Mouse (Mus musculus) retina, embryonic 14.5 days (tissue): Measurements from ENCODE around the gene Myo16.

Experiments
- DNase-seq: peaks from one replicate; pipeline ENCODE4 v3.0.0-alpha.2; 2015; ENCODE audit warnings: low spot score

Myo16 gene

DNA sequence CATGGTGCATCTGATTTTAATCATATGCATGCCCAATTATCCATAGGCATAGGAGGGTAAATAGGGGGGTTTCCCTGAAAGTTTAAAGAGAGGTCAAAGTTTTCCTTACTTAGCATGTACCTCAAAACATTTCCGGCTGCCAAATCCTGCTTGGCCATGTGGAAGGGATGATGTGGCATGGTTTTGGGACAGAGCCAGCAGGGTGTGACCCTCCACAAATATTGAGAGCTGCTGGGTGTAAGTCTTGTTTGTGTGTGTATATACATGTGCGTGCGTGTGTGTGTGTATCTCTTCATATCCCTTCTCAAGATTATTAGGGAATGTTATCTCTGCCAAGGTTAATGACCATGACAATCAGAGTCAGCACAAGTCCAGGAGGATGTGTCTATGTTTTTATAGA, 150.3 kb downstream of the Myo16 start:
- DNase-seq: no peak

DNA sequence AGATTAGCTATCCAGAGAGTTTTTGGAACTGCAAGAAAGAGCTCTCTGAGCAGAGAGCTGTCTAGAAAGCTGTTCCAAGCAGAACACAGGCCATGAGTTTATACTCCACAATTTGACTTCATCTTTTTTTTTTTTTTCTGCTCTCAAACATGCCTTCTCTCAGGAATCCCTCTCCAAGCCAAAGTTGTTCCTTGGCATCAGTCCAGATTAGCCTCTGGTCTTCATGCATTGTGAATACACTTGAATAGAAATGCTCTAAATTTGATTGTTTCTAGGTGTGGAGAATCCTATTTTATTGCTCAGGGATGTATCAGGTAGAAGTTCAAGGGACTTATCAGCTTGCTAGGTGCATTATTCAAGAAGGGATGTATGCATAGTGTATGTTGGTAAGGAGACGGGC, 151.0 kb downstream of the Myo16 start:
- DNase-seq: no peak

DNA sequence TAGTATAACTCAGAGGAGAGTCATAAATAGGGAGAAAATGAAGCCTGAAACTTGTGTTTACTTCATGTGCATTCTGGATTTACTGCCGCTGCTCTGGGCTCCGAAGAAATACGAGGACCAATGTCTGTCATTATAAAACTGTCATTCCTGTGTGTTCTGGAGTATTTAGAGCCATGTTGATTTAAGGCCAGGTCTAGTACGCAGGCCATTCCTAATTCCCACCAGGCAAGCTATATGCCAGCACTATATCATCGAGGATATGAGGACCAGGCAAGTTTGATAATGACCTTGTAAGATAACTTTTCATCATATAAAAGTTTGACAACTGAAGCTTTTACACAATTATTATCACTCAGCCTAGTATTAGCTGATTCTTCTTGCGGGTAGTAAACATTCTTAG, 153.6 kb downstream of the Myo16 start:
- no peak for DNase-seq

DNA sequence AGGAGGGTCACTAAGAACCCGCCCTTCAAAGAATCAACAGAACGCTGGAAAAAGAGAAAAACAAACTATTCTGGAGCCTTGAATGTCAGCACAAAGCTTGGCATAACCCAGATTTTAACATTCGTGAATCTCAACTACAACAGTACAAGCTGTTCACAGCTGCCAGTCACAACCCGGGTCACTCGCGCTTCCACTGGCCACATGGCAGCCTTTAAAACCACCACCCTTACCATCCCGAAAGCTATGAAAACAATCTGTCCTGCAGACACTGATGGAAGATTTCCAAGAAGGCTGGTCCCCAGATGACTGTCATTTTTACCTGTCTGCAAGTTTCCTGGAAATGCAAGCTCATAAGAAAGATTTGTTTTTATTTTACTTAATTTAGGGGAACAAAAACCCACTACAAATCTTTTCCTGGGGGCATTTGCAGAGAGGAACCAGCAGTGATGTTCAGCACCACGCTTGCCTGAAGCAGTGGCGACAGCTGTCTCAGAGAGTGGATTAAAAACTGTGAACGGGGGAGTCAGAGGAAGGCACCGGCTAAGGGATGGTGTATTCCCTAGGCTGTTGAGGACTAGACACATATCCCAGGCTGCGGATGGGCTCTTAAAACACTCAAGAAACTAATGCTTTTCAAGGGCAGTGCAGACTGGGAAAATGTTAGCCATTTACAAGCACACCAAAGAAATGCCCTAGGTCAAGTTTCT, 154.2 kb downstream of the Myo16 start:
- DNase-seq: no peak

DNA sequence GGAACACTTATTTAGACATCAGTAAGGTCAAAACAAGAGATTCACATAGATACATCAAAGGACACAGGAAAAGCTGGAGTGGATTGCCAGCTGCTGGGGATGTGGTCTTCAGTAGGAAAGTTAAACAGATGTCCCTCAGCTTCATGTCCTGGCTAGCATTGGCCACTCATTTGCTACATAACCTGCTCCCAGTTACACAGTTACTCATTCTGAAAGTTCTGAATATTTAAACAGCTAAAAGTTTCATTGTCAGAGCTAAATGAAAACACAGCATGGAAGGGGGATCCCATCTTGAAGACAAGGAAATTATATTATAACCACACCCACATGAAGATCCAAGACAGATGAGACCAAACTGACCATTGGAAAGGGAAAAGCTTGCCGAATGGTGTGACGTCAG, 156.8 kb downstream of the Myo16 start:
- DNase-seq: no peak

DNA sequence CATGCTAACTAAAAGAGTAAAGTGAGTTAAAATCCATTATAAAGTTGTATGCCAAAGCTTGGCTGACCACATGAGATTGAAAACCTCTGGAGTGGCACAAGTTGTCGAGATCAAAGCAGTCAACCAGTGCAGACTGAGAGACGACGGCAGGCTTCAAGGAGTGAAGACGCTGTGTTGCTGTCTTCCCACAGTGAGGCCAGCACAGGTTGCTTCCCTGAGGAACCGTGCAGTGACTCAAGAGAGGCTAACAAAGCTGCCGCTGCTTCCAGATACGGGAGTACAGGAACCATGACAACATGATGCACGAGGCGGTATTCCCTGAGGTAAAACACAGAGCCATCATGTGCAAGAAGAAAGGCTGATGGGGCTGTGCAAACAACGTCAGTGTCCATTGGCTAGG, 158.6 kb downstream of the Myo16 start:
- no peak for DNase-seq

DNA sequence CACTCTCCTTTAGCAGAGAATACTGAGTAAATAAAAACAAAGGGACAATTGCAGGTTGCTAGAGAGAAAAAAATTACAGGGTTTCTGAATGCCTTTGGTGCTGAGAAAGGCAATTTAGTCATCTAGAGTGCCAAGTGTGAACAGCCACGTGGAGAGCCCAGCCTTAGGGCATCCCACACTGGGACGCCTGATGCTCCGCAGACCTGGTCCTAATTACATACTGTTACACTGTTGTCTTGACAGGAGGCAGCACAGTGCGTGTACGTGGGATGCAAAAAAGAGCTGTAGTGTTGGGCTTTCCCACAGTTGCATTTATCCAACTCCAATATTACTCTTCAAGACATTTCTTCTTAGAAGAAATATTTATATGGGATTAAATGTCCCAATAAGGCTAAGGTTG, 162.5 kb downstream of the Myo16 start:
- DNase-seq: no peak

DNA sequence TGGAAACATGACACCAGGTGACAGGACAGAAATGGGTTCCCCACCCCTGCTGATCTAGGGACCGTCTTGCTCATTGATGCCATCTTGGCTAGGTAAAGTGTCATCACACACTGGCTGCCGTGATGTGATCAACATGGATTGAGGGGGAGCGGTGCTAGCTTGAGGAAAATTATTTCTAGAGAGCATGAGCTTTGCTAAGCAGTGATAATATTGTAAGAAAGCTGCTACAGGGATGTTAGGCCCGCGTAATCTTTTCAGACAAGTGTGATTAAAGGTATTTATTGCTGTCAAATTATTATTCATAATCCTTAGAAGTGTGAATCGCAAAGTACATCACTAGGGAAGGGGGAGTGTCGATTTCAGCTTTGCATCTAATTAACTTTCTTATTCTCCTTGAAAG, 164.4 kb downstream of the Myo16 start:
- no peak for DNase-seq

DNA sequence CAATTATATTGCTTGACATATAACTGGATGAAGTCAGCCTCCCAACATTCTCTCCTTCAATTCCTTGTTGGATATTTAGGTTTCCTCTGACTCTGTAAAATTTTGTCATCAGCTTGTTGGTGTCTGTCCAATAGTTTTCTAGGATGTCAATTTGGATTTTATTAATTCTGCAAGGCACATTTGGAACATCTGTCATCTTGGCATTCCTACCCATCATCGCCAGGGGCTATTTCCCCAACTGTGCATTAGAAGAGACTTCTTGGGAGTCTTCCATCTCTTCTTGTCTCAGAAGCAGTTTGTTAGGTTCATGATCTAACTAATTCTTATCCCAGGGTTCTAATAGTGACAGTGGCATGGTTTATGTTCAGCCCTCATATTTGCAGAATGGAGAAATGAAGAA, 196.7 kb downstream of the Myo16 start:
- no peak for DNase-seq

DNA sequence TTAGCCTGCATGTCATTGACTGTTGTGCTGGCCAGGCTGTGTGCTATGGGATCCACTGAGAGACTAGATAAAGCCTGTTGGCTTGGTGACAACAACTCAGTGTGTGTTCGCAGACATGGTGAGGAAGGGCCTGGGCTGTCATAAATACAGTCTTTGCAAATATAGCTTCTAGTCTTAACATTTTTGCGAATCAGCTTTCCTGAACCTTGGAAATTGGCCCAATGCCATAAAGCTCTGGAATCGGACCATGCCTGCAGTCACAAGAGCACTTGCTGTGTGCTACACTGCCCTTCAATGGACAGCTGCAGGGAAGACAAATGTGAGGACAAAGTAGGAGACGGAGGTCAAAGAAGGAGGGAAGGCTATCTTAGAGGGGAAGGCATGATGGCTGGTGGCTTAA, 205.0 kb downstream of the Myo16 start:
- DNase-seq: no peak

DNA sequence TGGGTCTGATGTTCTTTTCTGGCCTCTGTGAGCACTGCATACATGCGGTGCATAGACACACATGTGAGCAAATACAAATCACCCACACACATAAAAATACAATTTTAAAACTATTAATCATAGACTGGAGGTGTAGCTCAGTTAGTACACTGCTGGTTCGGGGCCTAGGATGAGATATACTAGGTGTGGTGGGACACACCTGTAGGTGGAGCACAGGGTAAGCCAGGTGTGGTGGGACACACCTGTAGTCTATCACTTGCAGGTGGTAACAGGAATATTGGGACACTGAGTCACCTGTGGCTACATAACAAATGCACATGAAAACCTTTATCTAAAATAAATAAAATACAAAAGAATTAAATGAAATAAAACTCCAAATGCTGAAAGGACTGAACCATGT, 209.2 kb downstream of the Myo16 start:
- no peak for DNase-seq

DNA sequence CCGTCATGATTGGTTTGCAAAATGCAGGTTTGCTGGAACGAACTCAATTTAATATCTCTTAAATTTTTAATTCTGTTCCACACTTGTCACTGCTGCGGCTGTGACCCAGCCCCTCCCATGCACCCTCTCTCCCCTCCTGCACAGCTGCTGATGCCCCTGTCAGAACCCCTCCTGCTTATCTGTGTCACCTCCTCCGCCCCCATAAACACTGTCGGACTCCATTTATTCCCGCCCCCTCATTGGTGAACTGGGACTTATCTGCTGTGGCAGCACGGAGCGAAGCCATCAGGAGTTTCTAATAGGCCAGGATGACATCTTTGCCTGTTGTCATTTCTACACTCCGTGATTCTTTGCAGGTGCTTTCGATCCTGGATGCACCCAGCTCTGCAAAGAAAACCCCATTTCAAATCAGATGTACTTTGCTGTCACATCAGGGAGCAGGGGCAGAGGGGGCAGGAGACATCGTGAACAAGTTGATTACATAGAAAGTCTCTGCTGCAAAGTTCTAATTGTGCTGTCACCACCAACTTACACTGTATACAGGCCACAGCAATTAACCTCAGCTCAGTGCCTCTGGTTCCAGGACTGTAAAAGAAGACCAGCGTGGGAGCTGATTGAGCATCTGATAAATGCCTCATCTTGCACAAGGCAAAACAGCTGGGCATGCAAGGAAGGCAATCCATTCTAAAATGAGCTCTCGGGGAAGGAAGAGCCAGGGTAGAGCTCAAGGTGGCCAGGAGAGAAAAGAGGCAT, 210.1 kb downstream of the Myo16 start:
- peak; percentile 49 for DNase-seq

DNA sequence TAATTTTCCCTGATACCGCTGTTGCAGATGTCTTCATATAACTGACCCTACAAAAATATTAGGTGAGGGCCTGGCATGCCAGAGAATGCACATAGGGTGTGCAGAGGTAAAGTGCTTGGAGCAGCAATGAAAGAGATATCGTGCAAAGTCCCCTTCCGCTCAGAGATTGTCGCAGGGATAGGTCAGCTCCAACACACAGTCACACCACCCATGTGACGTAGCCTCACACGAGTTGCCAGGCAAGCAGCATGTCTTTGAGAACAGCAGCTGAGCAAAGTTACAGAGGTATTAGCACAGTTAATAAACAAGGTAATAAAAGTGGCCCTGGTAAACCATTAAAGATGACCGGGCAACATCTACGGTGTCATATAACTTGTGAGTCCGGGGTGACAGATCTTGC, 212.4 kb downstream of the Myo16 start:
- no peak for DNase-seq

DNA sequence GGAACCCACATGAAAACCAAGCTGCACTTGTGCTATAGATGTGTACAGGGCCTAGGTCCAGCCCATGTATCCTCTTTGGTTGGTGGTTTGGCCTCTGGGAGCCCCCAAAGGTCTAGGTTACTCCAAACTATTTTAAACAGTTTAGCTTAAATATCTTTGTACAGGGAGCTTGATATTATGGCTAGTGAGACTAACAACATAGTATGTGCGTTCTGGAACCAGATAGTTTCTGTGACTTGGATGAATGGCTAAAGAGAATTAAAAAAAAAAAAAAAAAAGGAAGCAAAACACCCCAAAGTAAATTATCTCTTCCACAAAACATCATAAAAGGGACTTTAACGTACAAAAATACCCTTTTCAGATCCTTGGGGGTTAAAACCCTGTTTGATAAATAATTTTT, 218.9 kb downstream of the Myo16 start:
- no peak for DNase-seq

DNA sequence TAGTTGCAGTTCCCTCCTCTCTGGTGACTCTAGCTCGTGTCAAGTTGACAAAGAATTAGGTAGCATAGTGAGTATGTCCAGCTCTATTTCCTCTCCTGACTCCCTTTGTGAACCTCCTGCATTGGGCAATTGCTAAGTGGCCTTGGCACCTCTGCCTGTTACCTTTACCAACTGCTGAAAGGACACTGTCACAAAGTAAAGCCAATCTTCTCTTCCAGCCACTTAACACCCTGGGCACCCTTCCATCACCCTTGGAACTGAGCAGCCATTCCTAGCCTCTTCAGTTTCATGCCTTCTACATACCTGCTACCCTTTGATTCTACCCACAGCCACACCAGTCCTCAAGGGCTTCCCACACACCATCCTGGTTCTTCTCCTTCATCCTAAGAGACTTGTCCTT, 233.4 kb downstream of the Myo16 start:
- no peak for DNase-seq

DNA sequence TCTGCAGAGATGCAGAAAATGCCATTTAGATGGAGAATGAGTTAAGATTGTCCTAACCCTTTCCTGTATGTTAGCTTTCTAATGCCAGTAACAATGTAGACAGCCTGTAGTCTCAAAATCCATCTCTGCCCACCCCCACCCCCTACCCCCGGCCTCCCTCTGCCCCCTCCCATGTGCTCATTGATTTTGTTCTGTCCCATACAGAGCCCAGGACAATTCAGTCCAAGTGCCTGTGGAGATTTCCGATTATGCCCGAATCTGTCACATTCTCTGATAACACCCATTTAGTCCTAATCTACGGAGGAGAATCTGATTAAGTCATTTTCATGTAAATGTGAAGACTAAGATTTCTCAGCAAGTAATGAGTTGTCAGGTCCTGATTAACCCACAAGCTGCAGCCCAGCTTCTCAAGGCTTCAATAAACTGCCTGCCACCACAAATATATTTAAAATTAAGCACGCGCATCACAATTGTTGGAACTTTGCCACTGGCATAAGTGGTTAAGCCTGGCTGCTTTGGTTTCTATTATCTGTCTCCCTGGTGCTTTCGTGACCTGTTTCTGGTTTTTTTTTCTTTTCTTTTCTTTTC, 237.5 kb downstream of the Myo16 start:
- no peak for DNase-seq

DNA sequence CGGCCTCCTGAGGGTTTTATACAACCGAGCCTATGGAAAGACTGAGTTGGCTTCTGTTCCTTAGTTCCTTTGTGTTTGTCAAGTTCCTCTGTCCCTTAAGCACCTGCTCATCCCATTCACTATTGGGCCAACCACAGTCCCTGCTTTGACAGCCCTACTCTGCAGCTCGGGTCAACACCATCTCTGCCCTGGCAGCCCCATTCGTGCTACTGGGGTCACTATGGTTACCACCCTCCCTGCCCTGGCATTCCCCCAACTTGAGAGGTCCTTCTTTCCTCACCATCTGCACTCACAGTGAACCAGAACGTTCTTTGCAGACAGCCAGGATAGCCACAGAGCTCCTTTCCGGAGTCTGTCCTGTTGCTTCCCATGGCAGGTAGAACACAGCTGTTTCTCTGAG, 238.2 kb downstream of the Myo16 start:
- DNase-seq: no peak

DNA sequence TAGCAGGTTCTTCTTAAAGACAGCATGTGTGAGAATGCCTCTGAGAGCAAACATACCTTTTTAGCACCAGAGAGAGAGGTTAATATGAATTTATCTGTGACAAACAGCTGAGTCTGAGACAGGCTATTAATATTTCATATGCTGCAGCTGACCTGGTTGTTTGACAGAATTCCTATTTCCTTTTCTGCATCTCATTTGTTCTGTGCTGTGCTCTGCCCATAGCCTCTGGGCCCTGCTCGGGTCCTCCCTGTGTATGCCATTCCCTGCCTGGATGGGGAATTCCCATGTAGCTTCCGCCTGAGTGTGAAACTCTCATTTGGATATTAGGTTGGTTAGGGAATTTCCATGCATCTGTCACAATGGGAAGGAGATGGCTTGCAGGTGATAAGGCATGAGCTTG, 240.8 kb downstream of the Myo16 start:
- DNase-seq: peak; percentile 43

DNA sequence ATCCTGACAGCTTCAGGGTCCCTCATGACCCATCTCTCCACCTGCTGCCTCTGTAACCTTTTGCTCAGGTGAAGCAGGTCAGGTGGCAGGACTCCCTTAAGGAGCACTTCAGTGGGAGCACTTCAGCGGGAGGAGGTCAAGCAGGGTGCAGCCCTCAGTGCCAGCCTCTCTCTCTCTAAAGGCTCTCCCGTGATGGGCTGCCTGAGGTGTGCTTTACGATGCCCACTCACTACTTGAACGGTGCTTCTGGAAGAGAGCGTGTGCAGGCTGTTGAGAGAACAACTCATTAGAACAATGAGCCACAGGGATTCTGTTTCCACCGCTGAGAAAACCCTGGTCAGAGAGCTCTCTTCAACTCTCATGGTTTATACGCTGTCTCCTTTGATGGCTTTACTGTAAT, 241.4 kb downstream of the Myo16 start:
- no peak for DNase-seq

DNA sequence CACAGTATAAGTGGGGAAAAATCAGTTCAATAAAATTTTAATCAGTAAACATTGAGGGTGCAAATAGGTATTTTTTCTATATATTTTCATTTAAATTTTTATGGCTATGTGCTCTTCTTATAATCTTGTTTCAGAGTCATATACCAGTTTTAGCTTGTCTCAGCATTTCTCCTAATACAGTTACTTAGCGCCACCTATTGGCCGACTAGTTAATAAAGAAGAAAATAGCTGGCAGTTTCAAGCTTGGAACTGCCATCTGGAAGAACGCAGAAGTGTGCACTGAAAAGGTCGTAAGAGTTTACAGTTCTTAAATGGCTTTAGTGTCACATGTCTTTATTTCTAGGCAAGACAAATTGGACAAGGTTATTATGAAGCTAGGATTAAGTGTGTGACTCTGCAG, 248.9 kb downstream of the Myo16 start:
- peak; percentile 92 for DNase-seq

DNA sequence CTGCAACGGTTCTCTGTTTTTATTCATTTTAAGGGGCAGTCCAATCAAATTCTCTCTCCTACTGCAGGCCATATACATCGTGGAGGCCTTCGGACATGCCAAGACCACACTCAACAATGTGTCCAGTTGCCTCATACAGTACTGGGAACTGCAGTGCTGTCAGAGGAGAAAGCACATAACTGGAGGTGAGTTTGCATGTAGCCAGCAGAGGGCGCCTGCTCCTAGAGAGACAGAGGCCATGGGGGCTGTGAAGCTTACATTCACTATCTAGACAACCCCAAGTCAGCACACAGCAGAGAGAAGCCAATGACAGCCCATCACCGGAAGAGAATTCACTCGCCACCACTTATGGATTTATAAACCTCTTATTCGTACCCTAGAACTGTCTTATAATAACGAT, 251.8 kb downstream of the Myo16 start:
- DNase-seq: peak; percentile 82

DNA sequence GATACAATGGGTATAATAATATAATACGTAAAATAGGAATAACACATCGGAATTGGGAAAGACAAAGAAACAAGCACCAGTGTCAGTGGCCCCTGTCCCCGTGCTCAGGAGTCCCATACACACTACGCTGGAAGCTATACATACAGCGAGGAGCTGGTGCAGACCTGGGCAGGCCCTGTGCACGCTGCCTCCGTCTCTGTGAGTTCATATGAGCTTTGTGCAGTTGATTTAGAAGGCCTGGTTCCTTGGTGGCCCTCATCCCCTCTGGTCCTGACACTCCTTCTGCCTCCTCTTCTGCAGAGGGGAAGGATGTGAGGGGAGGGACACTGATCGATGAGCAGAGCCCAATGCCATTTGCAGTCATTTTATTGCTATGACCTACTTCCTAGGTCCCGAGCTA, 255.3 kb downstream of the Myo16 start:
- no peak for DNase-seq

DNA sequence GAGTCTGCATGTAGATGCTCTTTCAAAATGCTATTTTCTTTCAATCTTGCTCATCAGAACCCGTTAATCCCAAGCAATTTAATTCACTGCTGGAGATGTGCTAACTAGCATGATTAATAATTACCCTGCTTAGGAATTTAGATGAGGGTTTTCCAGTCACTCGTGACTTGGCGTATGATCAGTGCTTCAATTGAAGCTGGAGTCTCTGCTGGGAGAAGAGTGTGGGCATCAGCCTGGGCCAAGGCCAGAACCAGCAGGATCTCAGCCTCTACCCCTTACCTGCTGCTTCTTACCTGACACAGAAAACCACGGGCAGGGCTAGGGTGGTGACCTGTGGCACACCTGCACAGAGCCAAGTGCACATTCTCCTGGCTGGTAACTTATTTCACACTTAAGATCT, 257.8 kb downstream of the Myo16 start:
- DNase-seq: no peak

DNA sequence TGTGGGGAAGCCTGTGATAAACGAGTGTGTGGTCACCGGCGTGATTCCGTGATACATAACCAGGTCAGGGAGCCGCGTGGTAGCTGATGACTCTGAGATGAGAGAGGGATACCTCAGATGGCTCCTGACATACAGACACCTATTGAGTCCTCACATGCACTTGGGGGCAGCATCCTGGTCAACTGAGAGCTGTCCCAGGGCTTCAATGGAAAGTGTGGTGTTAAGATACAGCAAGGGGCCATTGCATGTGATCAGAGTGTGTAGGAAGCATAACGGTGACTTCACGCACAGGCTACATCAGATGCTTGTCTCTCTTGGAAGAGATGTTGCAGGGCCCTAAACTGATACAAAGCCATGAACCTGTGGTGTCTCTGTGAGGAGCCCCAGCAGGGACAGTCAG, 260.2 kb downstream of the Myo16 start:
- DNase-seq: no peak
